Mouse (Mus musculus) spleen, adult 2 months (tissue): ENCODE measurements around the gene Mreg. TPM values are rescaled to one million over a fixed set of nuclear protein-coding genes. Genes with fewer than 3 reads are reported as not detected.
"Not testable (repeated sequence)": the region's sequence is repeated elsewhere in the genome, so short reads cannot be mapped to it uniquely, and the experiment has no call there.

Experiments used
- DNase-seq, 2 experiments: peaks; one replicate each; pipeline versions ENCODE4 v3.0.0 to v3.0.0-alpha.2; 2012 to 2021; ENCODE audit warnings: low spot score in 2 of 2, low read depth in 1 of 2
- H3K27ac ChIP-seq: fragments of 200-500 bp; 2 replicates; pipeline ENCODE4 v1.5.1; 2012; ENCODE audit warnings: low read length, inconsistent platforms; ENCODE audit not compliant: insufficient read depth
- H3K27me3 ChIP-seq: fragments of 200-500 bp; 2 replicates; pipeline ENCODE4 v1.6.1; 2012; ENCODE audit warnings: mild to moderate bottlenecking, moderate library complexity, low read length, inconsistent platforms; ENCODE audit not compliant: control insufficient read depth, insufficient read depth
- H3K36me3 ChIP-seq: fragments of 200-500 bp; 2 replicates; pipeline ENCODE4 v1.6.1; 2012; ENCODE audit warnings: mild to moderate bottlenecking, low read length, inconsistent platforms; ENCODE audit not compliant: control insufficient read depth, insufficient read depth
- H3K4me1 ChIP-seq: fragments of 200-500 bp; 2 replicates; pipeline ENCODE4 v1.6.1; 2011; ENCODE audit warnings: inconsistent platforms; ENCODE audit not compliant: control insufficient read depth, insufficient read depth, insufficient read length
- H3K4me3 ChIP-seq: fragments of 200-500 bp; 2 replicates; pipeline ENCODE4 v1.5.1; 2011; ENCODE audit warnings: mild to moderate bottlenecking, inconsistent platforms; ENCODE audit not compliant: insufficient read depth, insufficient read length; ENCODE audit errors: extremely low read depth
- CTCF ChIP-seq: fragments of 200-500 bp; IDR thresholded peaks from 2 replicates; pipeline ENCODE4 v1.5.1; 2011; ENCODE audit warnings: mild to moderate bottlenecking, inconsistent platforms; ENCODE audit not compliant: insufficient read depth, insufficient read length, insufficient replicate concordance; ENCODE audit errors: extremely low read depth
- POLR2A ChIP-seq: fragments of 200-500 bp; IDR thresholded peaks from 2 replicates; pipeline ENCODE4 v1.6.1; 2011; ENCODE audit warnings: low read depth, low read length, inconsistent platforms
- WGBS: fragments of 180-500 bp; shearing (Covaris S2); methylation state at CpG from one replicate; pipeline ENCODE4 v1.1.7; 2018; 5-methylcytosine and 5-hydroxymethylcytosine counted together
- polyA plus RNA-seq: library from polyadenylated mRNA; depleted of rRNA; stranded (reverse); fragments of >200 nt; gene quantifications from 2 replicates; pipeline ENCODE4 v1.2.3, GENCODE M21; 2012

Mreg gene
- polyA plus RNA-seq, 1 experiment: 5.6 TPM

DNA sequence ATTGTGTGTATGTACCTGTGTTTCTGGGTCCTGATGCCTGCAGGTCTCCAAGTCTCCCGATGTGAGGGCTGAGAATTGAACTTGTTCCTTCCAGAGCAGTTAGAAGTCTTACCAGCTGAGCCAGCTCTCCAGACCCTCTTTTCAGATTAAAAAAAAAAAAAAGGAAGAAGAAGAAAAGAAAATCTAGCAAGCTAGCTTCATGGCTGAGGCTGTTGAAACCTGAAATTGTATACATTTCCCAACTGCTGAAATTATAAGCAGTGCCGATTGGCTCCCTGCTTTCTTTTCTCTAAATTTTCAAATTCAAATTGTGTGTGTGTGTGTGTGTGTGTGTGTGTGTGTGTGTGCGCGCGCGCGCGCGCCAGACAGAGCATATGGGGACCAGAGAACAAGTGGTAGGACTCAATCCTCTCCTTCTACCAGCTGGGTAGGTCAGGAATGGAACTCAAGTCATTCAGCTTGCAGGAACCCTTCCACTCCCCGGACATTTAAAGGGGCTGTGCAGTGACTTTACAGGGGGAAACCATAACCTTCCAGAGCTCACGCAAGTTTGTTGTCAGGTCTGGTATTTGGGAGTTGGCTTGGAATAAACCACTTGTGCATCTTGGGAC lies 41.9 kb upstream of the Mreg start:
- H3K4me3 ChIP-seq: peak overlapping the region; percentile 69; the same call in 1 of the 2 replicates
- no peaks in the 10 kb centered on the region for H3K4me1 ChIP-seq
- 27% methylated on average over 11 of the region's 11 CpGs for WGBS
- no peaks in the 10 kb centered on the region for H3K27me3 ChIP-seq
- H3K27ac ChIP-seq: no peak overlapping the region
- no peak for TF ChIP-seq CTCF
- TF ChIP-seq POLR2A: no peak
- DNase-seq: no peak
- no peaks in the 10 kb centered on the region for H3K36me3 ChIP-seq

DNA sequence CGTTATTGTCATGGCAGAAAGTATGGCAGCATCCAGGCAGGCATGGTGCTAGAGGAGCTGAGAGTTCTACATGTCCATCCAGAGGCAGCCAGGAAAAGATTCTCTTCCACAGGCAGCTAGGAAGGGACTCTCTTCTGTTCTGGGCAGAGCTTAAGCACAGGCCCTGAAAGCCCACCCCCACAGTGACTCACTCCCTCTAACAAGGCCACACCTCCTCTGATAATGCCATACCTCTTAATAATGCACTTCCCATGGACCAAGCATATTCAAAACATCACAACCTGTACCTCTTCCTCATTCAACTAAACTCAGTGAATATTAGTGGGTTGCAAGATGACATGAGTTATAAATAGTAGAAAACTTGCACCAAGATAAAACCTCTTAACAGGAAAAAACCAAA lies 39.7 kb upstream of the Mreg start:
- Histone ChIP-seq H3K27ac (no peak overlapping the region), H3K4me3 (no peak overlapping the region), H3K27me3 (no peaks in the 10 kb centered on the region), H3K4me1 (no peaks in the 10 kb centered on the region), H3K36me3 (no peaks in the 10 kb centered on the region)
- no peak for DNase-seq
- TF ChIP-seq POLR2A (no peak), CTCF (no peak)
- 91% methylated on average over 1 of the region's 1 CpGs for WGBS

DNA sequence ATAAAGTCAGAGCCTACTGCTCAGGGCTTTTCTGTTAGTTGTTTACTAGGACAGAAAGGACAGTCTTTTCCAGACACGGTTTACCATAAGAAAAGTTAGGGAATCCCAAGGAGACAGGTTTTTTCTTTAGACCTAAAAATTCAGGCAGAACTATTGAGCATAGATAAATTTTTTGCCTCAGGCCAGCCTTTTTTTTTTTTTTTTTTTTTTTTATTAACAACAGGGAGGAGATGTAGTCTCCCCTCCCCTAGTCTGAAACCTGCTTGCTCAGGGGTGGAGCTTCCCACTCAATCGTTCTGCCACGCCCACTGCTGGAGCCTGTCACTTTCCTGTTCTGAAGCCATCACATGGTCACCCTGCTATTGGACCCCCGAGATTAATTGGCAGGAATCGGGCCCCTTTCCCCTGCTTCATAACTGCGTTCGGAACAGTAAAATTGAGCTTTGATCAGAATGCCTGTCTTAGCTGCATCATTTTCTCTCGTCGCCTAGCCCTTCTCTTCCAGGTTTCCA lies 36.2 kb upstream of the Mreg start:
- not testable (repeated sequence) for H3K4me1 ChIP-seq, DNase-seq, H3K4me3 ChIP-seq, H3K36me3 ChIP-seq, H3K27ac ChIP-seq, H3K27me3 ChIP-seq
- 80% methylated on average over 9 of the region's 9 CpGs for WGBS

DNA sequence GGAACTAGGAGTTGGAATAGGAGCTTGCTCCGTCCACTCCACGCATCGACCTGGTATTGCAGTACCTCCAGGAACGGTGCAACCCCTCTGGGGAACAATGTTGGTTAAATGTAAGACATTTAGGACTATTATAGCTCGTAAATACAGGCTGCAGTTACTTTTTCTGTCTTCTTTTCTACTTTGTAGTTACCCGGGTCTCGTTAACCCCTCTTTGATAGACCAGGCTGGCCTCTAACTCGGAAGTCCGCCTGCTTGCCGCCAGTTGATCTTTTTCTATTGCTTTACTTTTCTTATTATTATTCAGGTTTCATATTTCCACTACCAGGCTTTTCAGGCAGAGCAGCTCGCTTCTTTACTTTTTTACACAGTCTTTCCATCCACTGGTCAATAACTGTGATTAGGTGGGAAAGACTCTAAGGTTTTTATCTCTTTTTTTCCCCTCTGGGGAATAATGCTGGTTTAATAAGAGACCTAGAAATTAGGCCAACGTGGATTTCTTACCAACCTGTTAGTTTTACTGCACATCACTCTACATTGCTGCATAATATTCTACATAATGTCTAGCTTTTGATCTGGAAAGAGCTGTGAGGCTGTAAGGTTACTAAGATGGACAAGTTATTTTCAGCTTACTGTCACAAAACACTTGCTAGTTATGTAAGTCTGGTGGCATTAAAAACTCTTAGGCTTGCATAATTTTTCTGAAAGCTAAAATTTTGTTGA lies 32.4 kb upstream of the Mreg start:
- H3K4me3 ChIP-seq: no peak overlapping the region; the same call in 1 of the 2 replicates
- DNase-seq: peak in 1 of 2 experiments; percentile 52
- H3K27ac ChIP-seq: peak overlapping the region; percentile 99
- H3K27me3 ChIP-seq: no peaks in the 10 kb centered on the region
- WGBS: 2% methylated on average over 12 of the region's 12 CpGs
- no peaks in the 10 kb centered on the region for H3K36me3 ChIP-seq
- no peak; the same call in none of the 2 replicates for TF ChIP-seq POLR2A
- no peak for TF ChIP-seq CTCF
- H3K4me1 ChIP-seq: no peaks in the 10 kb centered on the region

DNA sequence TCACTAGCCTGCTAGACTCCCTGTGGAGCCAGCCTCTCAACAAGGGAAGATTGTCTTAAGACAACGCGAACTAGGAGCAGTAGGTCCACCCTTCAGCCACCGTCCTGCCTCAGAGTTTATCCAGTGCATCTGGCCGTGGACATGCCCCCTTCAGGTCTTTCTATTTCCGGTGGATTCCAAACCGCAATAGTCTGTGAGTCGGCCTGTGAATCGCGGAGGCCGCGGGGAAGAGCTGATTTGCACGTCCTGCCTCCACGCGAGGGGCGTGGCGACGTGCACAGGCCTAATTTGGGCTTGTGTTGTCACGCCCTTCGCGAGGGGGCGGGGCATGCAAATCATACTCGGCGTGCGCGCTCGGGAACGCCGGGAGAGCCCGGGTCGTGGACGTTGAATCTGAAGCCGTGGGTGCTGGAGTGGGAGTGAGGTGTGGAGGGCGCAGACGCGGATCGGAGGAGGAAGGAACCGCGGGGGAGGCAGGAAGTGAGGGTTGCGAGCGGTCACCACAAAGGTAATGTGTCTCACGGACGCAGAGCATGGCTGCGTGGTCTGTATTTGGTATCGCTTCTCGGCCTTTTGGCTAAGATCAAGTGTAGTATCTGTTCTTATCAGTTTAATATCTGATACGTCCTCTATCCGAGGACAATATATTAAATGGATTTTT lies 31.7 kb upstream of the Mreg start:
- TF ChIP-seq CTCF: no peak; the same call in 1 of the 2 replicates
- TF ChIP-seq POLR2A: peak; percentile 88
- Histone ChIP-seq H3K27me3 (no peaks in the 10 kb centered on the region), H3K36me3 (no peaks in the 10 kb centered on the region), H3K4me3 (peak overlapping the region; percentile 76), H3K4me1 (no peaks in the 10 kb centered on the region), H3K27ac (peak overlapping the region; percentile 99)
- WGBS: under 1% methylated on average over 46 of the region's 47 CpGs
- DNase-seq: peak; percentile 93 to 95

DNA sequence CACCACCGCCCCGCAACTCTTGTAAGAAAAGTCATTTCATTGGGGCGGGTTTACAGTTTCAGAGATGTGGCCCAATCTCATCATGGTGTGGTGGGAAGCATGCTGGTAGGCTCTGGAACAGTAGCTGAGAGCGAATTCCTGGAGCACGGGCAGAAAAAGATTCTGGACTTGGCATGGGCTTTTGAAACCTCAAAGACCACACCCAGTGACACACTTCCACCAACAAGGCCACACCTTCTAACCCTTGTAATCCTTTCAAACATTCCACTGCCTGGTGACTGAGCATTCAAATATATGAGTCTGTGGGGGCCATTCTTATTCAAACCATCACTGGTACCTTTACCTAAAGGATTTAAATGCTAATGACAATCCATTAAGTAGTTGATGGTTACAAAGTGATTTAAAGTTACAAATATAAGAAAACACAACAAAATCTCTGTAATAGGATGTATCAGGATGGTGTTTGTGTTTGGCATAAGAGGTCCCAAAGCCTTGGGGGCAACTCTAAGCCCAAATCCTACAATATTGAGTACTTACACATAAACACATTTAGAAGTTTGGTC lies 30.6 kb upstream of the Mreg start:
- no peaks in the 10 kb centered on the region for H3K36me3 ChIP-seq
- no peak overlapping the region for H3K4me3 ChIP-seq
- H3K27ac ChIP-seq: no peak overlapping the region
- H3K4me1 ChIP-seq: no peaks in the 10 kb centered on the region
- H3K27me3 ChIP-seq: no peaks in the 10 kb centered on the region
- 96% methylated on average over 5 of the region's 5 CpGs for WGBS
- TF ChIP-seq CTCF (no peak), POLR2A (no peak)
- DNase-seq: no peak

DNA sequence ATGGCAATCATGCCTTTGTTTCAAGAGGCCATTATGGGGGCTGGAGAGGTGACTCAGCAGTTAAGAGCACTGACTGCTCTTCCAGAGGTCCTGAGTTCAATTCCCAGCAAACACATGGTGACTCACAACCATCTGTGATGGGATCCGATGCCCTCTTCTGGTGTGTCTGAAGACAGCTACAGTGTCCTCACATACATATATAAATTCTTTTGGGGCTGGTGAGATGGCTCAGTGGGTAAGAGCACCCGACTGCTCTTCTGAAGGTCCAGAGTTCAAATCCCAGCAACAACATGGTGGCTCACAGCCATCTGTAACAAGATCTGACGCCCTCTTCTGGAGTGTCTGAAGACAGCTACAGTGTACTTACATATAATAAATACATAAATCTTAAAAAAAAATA lies 27.0 kb upstream of the Mreg start:
- WGBS: 86% methylated on average over 3 of the region's 3 CpGs
- DNase-seq, H3K27me3 ChIP-seq, H3K27ac ChIP-seq, H3K4me1 ChIP-seq, H3K4me3 ChIP-seq, H3K36me3 ChIP-seq: not testable (repeated sequence)
